Mouse (Mus musculus): ENCODE measurements around the gene Grik3.

Grik3 gene

DNA sequence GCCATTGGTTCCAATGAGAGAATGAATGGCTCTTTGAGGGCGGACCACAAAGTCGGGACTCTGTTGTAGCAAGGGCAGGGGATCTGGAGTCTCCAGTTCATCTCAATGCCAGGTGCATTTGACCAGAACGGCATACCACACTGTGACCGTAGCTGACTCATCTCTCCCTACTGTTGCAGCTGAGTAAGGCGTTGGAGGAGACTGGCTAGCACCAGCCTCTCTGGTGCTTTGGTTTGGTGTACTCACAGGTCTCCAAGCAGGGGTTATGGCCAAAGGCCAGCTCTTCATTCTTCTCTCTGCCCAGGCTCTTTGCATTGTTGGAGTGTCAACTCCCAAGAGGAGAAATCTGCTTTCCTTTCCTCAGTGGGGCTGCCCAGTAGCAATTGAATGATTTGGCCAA lies 52.7 kb downstream of the Grik3 start:
- DNase-seq (ENCODE audit: low read depth in 1 of 2, low spot score in 2 of 2): no peak

DNA sequence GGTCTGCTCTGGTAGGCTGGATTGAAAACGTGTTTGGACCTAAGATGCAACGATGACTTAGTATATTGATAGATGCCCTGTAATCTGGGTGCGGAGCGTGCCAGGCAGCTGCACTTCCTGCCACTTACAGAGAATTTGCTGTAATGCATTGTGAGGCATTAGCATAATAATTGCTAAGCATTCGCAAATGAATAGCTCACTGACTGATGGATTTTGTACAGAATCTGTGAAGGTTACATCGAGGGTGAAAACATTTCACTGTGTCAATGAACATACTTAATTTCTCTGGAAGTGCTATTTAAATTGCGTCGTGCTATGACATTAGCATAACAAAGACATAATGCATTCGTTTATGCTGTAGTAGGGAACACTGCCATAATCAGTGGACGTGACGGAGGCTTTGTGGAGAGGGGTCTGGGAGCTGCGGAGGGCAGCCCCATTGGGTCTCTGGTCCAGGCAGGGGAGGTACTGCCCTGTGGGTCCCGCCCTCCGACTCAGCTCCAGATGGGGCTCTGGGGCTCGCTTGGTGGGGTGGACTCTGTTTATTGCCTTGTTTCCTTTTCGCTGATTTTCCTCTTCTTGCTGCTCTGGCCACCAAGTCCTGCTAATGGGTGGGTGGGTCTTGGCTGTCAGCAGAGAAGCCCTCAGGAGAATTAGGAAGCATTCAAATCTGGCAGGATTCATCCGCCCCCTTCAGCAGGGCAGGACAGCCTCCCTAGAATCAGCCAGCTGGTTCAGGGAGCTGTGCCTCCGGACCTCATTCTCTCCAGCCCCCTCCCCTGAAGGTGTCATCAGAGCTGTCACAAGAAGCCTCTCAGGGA lies 54.7 kb downstream of the Grik3 start:
- no peak for DNase-seq (ENCODE audit: low read depth in 1 of 2, low spot score in 2 of 2)

DNA sequence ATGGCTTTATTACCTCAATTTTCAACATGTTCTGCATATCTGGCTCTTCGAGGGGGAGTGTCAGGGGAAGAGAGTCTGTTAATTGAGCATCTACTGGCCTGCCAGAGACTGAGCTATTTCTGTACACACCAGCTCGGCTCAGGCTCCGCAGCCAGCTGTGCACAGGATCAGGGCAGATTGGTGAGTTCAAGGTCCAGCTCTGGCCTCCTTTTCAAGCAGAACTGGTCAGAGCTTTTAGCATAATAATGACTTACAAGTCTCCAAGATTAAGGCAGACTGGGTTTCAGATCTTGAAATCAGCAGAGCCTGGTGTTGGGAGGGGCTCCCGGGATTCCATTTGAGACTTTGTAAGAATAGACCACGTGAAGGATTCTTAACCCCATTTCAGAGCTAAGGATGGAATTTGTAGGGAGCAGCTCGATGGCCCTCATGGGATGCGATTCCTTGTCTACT lies 55.3 kb downstream of the Grik3 start:
- no peak for DNase-seq (ENCODE audit: low read depth in 1 of 2, low spot score in 2 of 2)

DNA sequence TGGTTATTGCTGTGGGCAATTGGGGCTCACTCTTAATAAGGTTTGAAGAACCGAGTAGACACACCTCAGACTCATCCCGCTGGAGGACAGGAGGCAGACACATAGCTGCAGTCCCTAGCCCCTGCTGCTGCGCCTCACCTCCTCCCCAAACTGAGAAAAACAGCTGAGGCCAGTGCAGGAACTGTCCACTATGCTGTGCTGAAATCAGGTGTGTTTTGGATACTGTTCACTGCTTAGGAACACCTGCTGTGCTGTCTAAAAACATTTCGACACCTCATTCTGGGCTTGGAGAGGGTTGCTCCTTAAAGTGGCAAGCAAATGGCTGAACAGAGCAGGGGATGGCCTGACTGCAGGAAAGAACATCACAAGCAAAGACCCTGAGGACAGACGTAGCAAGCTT lies 57.7 kb downstream of the Grik3 start:
- DNase-seq (ENCODE audit: low read depth in 1 of 2, low spot score in 2 of 2): no peak

DNA sequence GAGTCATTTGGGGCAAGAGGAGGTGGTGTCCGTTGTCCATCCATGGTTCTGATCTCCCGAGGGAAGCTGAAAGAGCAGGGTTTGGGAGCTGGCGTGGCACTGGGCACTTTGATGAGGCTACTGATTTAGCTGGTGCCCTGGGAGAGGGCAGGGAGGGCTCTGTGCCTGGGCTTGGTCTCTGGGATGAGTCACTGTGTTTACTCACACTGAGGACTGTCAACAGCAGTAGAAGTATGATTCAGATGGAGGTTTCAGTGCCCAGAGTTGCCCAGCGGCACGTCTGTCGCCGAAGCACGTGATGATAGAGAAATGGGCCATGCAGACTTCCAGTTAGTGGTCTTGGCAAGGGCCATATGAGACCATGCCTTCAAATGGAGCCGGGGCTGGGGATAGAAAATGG lies 63.3 kb downstream of the Grik3 start:
- no peak for DNase-seq (ENCODE audit: low read depth in 1 of 2, low spot score in 2 of 2)

DNA sequence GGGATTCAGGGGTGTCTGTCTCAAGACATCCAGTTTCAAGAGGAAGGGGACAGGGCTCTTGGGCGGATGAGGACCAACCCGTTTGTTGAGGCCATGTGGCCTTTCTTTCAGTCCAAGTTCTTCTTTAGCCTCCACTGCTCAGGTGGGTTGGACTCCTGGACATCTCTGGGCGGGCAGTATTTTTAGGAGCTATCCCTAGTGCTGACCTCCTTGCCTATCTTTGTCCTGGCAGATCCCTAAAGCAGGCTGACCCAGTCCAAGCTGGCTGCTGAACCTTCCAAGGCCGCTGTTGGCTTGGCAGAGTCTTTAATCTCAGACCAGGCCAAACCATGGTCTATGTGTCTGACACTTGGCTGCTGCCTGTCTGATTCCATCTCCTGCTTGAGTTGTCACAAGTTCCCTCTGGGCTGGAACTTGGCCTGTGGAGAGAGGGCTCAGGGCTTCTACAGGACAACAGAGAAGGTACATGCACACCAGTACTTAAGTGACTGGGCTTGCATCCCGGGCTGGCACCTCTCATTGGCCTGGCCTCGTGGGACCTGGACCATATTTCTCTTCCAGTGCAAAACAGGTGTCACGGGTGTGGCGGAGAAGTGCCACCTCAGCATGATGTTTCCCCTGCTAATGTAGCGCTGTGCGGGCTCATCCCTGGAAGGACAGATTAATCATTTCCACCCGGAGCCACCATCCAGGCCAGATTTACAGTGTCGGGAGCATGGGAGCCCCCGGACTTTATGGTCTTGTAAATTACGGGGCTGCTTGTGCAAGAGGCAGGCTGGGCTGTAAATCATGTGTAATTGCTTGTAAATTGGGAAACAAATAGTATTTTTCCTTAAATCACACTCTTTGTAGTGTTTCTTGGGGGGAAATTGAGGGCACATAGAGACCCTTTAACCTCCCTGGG lies 66.2 kb downstream of the Grik3 start:
- DNase-seq (ENCODE audit: low read depth in 1 of 2, low spot score in 2 of 2): no peak

DNA sequence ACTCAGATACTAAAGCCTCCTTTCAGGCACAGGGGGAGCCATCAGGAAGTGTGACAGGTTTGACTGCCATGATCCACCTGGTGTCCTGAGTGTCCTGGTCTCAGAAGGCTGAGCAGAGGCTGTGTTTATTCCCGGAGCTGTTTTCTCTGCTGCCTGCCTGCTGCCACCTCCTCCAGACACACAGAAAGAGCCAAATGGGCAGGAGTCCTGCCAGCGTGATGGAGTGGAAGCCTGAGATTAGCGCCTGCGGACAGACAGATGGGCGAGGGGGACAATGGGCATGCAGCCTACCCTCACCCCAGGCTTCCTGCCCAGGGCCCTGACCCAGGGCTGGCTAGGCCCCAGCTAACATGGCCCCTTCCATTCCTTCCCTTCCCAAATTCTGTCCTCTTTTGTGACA lies 69.1 kb downstream of the Grik3 start:
- no peak for DNase-seq (ENCODE audit: low read depth in 1 of 2, low spot score in 2 of 2)

DNA sequence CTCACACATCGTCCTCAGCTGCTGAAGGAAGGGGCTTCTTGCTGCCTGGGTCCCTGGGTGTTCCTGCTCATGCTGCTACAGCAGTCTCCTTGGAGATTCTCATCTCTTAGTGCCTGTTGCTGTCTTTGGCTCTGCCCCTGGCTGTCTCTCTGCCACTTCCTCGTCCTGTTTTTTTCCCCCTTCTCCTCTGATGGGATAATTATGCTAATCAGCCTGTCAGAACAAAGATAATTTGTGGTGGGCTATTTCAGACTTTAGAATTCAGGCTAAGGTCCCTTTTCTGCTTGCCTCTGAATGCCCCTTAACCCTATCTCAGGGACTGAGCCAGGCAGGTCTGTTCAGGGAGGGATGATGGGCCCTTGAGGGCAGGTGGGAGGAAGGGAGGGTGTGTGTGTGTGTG lies 70.3 kb downstream of the Grik3 start:
- no peak for DNase-seq (ENCODE audit: low read depth in 1 of 2, low spot score in 2 of 2)

DNA sequence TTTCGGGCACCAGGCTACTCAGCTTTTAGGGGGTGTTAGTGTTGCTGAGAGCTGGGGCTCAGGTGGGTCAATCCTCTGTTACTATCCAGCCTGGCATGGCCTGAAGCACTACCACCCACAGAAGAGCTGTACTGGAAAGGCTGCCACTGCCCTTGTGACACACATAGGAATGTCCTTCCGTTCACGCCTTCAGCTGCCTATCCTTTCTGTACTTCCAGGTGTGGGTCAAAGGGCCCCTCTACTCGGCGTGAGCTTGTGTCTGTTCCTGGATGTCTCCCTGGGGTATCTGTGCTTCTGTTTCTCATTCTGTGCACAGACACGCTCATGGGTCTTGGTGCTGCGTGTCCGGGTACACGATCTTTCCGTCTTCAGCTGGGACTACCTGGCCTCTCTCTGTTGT lies 73.1 kb downstream of the Grik3 start:
- no peak for DNase-seq (ENCODE audit: low read depth in 1 of 2, low spot score in 2 of 2)

DNA sequence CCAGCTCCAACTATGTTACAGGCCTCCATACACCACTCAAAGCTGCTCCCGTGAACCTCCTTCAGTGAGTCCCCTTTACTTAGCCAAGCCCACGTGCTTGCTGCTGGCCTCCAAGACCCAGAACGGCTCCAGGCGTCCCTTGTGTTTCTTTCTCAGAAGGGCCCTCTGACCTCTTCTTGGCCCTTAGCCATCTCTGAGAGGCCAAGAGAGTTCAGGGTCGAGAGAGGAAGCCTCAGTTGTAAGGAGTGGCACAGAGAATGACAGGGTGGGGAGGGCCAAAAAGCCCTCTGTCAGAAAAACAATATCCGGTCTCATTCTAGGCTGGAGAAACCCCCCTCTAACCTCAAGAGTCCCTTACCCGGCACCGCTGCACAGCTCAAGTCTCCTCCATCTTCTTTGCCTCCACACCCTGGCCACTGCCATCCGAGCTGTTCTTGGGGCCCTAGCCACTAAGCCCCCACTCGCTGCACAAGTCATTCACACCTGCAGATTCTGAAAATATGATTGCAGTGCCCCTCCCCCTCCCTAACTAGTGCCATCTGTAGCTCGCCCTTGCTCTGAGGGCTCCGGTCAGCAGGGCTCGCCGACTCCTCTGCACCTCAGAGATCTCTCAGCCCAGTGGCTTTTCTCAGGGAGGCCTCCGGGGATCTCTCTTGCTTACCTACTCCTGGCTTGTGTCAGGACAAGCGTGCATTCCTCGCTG lies 73.7 kb downstream of the Grik3 start:
- no peak for DNase-seq (ENCODE audit: low read depth in 1 of 2, low spot score in 2 of 2)

DNA sequence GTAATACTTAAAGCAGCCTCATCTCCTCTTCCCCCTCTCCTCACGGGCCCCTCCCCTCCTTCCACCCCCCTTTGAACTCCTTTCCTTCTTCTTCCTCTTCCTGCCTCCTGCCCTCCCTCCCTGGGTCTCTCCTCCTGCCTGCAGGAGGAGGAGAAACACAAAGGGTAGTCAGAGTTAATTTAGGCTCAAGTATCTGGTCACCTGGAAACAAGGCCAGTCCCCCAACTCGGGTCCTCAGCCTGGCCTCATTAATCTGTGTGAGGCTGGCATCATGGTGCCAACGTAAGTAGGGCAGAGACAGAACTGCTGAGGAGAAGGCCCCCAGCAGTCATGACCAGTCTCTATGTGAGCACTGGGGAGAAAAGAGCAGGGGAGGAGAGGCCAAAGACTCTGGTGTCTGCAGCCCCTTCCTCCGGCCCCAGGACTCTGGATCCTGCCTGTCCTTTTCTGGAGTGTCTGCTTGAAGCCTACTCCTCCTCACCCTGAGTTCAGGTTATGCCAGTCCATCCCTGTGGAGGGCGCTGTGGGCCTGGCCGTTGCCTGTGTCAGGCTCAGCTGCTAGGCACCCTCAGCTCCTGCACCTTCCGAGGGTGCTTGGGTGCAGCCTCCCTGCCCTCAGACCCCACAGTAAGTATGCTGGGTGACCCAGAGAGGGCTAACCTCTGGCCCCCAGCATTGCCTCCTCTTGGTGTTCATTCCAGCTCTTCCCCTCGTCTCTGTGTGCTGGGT lies 75.4 kb downstream of the Grik3 start:
- no peak for DNase-seq (ENCODE audit: low read depth in 1 of 2, low spot score in 2 of 2)

DNA sequence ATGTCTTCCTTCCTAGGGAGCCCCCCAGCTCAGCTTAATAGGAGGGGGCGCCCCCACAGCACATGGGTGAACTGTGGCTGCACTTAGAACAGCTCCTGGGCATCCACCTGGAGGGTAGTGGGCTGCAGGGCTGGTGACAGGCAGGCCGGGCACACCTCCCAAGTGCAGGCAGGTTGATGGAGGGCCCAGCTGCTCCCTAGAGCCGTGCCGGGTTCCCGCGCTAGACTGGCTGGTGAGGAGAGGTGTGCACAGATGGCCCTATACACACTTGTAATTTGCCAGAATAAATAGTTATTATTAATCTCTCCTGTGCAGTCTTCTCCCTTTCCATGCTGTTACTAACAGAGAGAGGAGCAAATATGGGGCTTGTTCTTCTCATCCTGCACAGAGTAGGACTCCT lies 77.7 kb downstream of the Grik3 start:
- no peak for DNase-seq (ENCODE audit: low read depth in 1 of 2, low spot score in 2 of 2)

DNA sequence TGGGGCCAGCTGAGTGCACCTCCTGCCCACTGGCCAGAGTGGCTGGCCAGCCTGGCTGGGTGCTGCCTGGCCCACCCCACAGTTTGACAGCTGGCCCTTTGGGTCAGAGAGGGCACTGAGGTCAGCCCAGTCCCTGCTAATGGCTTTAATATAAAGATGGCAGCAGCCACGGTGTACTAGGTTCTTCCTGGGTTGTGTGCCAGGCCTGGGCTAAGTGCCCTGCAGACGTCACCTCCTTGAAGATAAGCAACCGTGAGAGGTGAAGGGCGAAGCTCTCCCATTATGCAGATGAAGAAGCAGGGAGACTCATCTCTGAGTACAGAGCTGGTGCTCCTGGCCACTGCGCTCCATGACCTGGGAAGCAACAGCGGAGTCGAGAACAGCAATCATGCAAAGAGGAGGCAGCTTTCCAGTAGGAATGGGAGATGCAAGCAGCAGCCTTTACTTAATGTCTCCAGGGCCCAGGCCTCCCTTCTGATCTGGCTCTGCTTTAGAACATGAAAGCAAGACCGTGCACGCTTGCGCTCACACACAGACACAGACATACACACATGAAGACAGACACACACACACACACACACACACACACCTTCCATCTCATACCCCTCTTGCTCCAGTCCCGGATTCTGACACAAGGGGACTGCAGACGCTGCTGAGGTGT lies 81.3 kb downstream of the Grik3 start:
- DNase-seq (ENCODE audit: low read depth in 1 of 2, low spot score in 2 of 2): no peak

DNA sequence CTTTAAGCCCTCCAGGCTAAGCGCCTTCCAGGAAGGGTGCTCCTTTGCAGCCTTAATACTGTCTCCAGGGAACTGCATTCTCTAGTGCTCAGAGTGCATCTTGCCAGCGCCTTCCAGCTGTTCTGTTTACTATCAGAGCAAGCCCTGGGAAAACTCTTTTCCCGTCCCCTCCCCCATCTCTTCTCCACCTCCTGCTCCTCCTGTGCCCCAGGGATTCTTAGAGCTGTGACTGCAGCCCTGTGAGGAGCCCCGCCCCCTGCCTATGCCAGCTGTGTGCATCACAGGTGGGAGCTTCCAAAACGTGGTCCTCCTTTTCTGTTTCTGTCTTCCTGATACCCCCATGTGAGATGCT lies 81.8 kb downstream of the Grik3 start:
- no peak for DNase-seq (ENCODE audit: low read depth in 1 of 2, low spot score in 2 of 2)

DNA sequence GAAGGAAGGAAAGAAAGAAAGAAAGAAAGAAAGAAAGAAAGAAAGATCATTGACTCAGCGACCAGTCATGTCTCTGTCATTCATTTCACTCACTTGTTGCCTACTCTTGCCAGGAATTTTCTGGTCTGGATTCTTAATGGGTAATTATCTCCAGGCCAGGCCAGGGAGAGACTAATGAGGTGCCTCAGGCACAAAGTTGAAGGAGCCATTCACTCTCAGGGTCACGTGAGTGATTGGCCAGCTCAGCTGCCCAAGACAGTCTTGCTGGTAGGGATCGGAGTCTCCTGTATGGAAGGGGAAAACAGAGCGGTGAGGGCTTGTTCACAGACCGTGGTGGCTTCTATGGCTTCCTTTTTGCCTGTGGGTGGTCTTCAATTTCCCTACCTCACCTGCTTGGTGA lies 82.5 kb downstream of the Grik3 start:
- no peak for DNase-seq (ENCODE audit: low read depth in 1 of 2, low spot score in 2 of 2)

DNA sequence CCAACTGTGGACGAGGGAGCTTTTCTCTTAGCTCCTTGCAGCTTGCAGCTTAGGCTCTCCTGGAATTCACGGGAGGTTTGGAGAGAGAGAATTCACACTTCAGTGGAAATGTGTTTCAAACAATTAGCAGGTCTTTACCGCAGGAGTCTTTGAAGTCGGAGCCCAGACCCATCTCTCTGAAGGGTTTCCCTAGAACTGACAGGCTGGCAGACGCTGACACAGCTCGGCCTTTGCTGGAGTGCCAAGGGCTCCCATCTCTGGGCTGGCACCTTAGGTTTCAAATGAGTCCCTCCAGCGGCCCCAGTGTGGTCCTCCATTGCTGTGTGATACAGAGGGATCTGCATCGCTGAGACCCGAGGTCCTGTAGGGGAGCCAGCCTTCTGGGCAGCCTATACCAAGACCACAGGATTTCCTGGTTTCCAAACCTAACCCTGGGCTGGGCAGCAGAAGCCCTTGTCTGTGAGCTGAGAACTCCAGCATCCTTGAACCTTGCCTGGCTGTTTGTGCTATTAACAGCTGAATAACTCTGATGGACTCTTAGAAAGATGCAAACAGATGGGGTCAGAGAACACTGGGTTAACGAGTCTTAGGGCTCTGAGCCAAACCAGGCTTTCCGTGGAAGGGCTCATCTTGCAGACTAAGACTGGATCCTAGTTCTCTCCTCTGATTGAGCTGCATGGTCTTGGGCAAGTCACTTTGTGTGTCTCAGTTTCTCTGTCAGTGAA lies 83.6 kb downstream of the Grik3 start:
- no peak for DNase-seq (ENCODE audit: low read depth in 1 of 2, low spot score in 2 of 2)

DNA sequence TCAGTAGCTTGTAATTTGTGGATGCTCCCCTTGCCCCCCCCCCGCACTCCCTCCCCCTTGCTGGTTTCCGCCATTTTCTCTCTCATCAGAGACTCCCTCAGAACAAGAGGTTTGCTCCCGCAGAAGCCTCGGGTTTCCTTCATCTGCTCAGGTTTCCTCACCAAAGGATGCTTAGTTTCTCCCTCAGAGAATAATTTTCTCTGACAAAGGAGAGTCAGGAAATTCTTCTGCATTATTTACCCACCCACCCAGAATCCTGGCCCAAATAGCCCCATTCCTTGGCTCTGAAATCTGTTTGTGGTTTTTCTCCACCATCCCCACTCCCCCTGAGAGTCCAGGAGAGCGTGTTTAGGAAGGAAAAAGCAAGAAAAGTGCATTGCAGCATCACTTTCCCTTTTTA lies 89.8 kb downstream of the Grik3 start:
- no peak for DNase-seq (ENCODE audit: low read depth in 1 of 2, low spot score in 2 of 2)

DNA sequence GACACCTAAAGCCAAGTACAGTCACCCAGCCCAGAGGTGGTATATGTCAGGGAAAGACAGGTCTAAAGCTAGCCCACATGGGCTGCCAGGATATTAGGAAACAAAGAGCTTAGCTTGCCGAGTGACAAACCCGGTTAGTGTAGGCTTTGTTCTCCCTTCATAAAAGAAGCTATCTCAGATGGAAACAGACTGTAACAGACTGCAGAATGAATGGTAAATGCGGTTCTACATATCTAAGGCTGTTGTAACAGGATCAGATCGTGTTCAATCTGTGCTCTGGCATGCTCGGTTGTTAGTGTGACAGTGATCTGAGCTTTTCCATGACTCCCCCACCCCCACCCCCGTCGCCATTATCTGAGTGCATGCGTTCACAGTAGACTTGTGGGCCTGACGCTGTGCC lies 92.8 kb downstream of the Grik3 start:
- no peak for DNase-seq (ENCODE audit: low read depth in 1 of 2, low spot score in 2 of 2)

DNA sequence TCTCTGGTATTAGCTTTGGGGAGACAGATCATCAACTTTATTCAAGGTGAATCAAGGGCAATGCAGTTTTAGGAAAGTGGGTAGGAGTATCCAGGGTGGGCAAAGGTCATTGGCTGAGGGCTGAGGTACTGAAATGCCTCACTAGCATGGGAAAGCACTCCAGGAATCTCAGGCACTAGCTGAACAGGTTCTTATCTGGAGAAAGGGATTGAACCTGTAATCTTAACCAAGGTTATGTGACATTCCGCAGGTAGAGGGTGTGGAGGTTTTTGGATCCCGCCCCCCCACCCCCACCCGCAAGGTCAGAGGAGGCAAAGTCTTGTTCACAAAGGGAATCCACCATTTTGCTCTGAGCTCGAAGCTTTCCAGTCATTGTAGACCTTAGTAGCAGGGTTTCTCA lies 93.4 kb downstream of the Grik3 start:
- no peak for DNase-seq (ENCODE audit: low read depth in 1 of 2, low spot score in 2 of 2)

DNA sequence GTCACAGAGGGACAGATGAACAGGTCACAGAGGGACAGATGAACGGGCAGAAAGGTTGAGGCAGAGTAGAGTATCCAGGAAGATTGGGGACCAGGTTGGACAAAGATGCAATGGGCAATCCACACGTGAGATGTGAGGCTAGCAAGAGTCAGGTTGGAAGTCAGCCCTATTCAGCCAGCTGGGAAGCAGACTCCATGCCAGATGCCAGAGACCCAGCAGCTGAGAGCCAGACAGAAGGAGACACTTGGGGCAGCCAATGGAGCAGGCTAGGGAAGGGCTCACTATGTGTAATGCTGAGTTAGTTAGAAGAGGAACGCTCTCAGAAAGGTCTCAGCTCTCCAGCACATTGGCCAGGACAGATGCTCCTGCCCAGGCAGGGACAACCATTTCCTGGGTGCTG lies 94.2 kb downstream of the Grik3 start:
- no peak for DNase-seq (ENCODE audit: low read depth in 1 of 2, low spot score in 2 of 2)

Data from monocyte, adult 2 months (primary cell).